Mouse (Mus musculus) erythroid progenitor cell, adult 5-6 weeks (primary cell): ENCODE results near the gene Pelp1. TPM values are rescaled to one million over a fixed set of nuclear protein-coding genes. Genes with fewer than 3 reads are reported as not detected.
A peak's percentile ranks its signal among the peaks of the same experiment; 100 is the strongest.
"Not testable (repeated sequence)": the region's sequence is repeated elsewhere in the genome, so short reads cannot be mapped to it uniquely, and the experiment has no call there.

Experiments used
- ATAC-seq: replicated peaks from 2 replicates; pipeline ENCODE4 v1.8.0; 2016; ENCODE audit warnings: moderate number of reproducible peaks, mild to moderate bottlenecking, moderate TSS enrichment, inconsistent platforms; ENCODE audit not compliant: poor library complexity, low FRiP score, severe bottlenecking
- total RNA-seq, 2 experiments: library from RNA; stranded (forward) in 1 of 2; stranded (reverse) in 1 of 2; fragments of 150-400 nt in 1 of 2; fragments of 186-747, 209-891 nt in 1 of 2; gene quantifications; 2 replicates each; pipeline versions ENCODE4 v1.2.3 to v1.2.4; 2015 to 2017; ENCODE audit warnings: low replicate concordance in 2 of 2

Gene Pelp1
- total RNA-seq, 2 experiments from 2014 or later: 3.8 to 8.4 TPM

GRCm38 (mm10) chr11:70431574-70431973, 21.7 kb upstream of the Pelp1 start:
- ATAC-seq: no peak

GRCm38 (mm10) chr11:70426598-70426997, 16.8 kb upstream of the Pelp1 start:
- not testable (repeated sequence) for ATAC-seq

GRCm38 (mm10) chr11:70419486-70419885, 9.7 kb upstream of the Pelp1 start:
- ATAC-seq: no peak

GRCm38 (mm10) chr11:70418199-70418598, 8.4 kb upstream of the Pelp1 start:
- ATAC-seq: no peak

GRCm38 (mm10) chr11:70413961-70414360, 4.1 kb upstream of the Pelp1 start:
- 0 out of 2 replicates have a peak, but pooled peaks have one; percentile 23 for ATAC-seq

- ATAC-seq: no peak
Observed at GRCm38 (mm10) chr11:70412591-70412990, 2.8 kb upstream of the Pelp1 start.

- ATAC-seq: peak; percentile 20; the same call in 1 of the 2 replicates
Observed at GRCm38 (mm10) chr11:70410297-70410643, 439 bp upstream of the Pelp1 start.

GRCm38 (mm10) chr11:70403598-70403997, 6.2 kb downstream of the Pelp1 start:
- no peak for ATAC-seq

GRCm38 (mm10) chr11:70389421-70389820, 20.4 kb downstream of the Pelp1 start:
- ATAC-seq: no peak

GRCm38 (mm10) chr11:70387436-70387835, 22.4 kb downstream of the Pelp1 start:
- ATAC-seq: no peak

- ATAC-seq: no peak
Observed at GRCm38 (mm10) chr11:70384136-70384535, 25.7 kb downstream of the Pelp1 start.

GRCm38 (mm10) chr11:70381330-70381729, 28.5 kb downstream of the Pelp1 start:
- ATAC-seq: no peak

- ATAC-seq: no peak
Observed at GRCm38 (mm10) chr11:70380478-70381005, 29.3 kb downstream of the Pelp1 start.

GRCm38 (mm10) chr11:70376054-70376453, 33.8 kb downstream of the Pelp1 start:
- no peak for ATAC-seq

GRCm38 (mm10) chr11:70374302-70374701, 35.5 kb downstream of the Pelp1 start:
- no peak for ATAC-seq

- ATAC-seq: no peak
Observed at GRCm38 (mm10) chr11:70372849-70373557, 36.8 kb downstream of the Pelp1 start.

GRCm38 (mm10) chr11:70372396-70372795, 37.4 kb downstream of the Pelp1 start:
- ATAC-seq: no peak

GRCm38 (mm10) chr11:70368626-70369025, 41.2 kb downstream of the Pelp1 start:
- ATAC-seq: not testable (repeated sequence)

GRCm38 (mm10) chr11:70367701-70368100, 42.1 kb downstream of the Pelp1 start:
- not testable (repeated sequence) for ATAC-seq

- ATAC-seq: no peak
Observed at GRCm38 (mm10) chr11:70351868-70352267, 58.0 kb downstream of the Pelp1 start, which contains the start of gene Alox15. TSS of gene Alox15 (minus strand) at chr11:70352031.

- ATAC-seq: no peak
Observed at GRCm38 (mm10) chr11:70348630-70349029, 61.2 kb downstream of the Pelp1 start.

- ATAC-seq: no peak
Observed at GRCm38 (mm10) chr11:70347861-70348260, 62.0 kb downstream of the Pelp1 start.
